Mouse (Mus musculus): Measurements from ENCODE around the gene Xrra1.
"Not testable (repeated sequence)": the region's sequence is repeated elsewhere in the genome, so short reads cannot be mapped to it uniquely, and the experiment has no call there.

Xrra1 gene

GRCm38 (mm10) chr7:99902918-99903665 lies 44.2 kb downstream of the Xrra1 start:
- DNase-seq: no peak

- no peak for DNase-seq
Measured at GRCm38 (mm10) chr7:99904421-99905005, 45.6 kb downstream of the Xrra1 start.

GRCm38 (mm10) chr7:99906346-99906745 lies 47.4 kb downstream of the Xrra1 start:
- no peak for DNase-seq

GRCm38 (mm10) chr7:99907463-99907862 lies 48.5 kb downstream of the Xrra1 start:
- DNase-seq: no peak

GRCm38 (mm10) chr7:99911038-99911437 lies 52.1 kb downstream of the Xrra1 start:
- no peak for DNase-seq

- no peak for DNase-seq
Measured at GRCm38 (mm10) chr7:99914316-99914715, 55.4 kb downstream of the Xrra1 start.

- DNase-seq: no peak
Measured at GRCm38 (mm10) chr7:99915511-99915910, 56.6 kb downstream of the Xrra1 start.

GRCm38 (mm10) chr7:99916741-99917319 lies 57.9 kb downstream of the Xrra1 start:
- DNase-seq: peak; percentile 62 to 81

GRCm38 (mm10) chr7:99917320-99917844 lies 58.5 kb downstream of the Xrra1 start:
- peak; percentile 72 to 84 for DNase-seq

GRCm38 (mm10) chr7:99919164-99919563 lies 60.2 kb downstream of the Xrra1 start:
- peak; percentile 23 to 41 for DNase-seq

GRCm38 (mm10) chr7:99919971-99920370 lies 61.1 kb downstream of the Xrra1 start:
- DNase-seq: no peak

GRCm38 (mm10) chr7:99920416-99920815 lies 61.5 kb downstream of the Xrra1 start:
- no peak for DNase-seq

GRCm38 (mm10) chr7:99926916-99927714 lies 68.2 kb downstream of the Xrra1 start:
- DNase-seq: peak; percentile 81 to 87

GRCm38 (mm10) chr7:99935758-99936157 lies 76.8 kb downstream of the Xrra1 start:
- peak; percentile 41 to 51 for DNase-seq

- DNase-seq: no peak
Measured at GRCm38 (mm10) chr7:99940669-99941068, 81.8 kb downstream of the Xrra1 start.

GRCm38 (mm10) chr7:99944520-99944919 lies 85.6 kb downstream of the Xrra1 start:
- DNase-seq: no peak

GRCm38 (mm10) chr7:99945012-99945411 lies 86.1 kb downstream of the Xrra1 start:
- not testable (repeated sequence) for DNase-seq

GRCm38 (mm10) chr7:99945939-99946338 lies 87.0 kb downstream of the Xrra1 start:
- DNase-seq: no peak

GRCm38 (mm10) chr7:99946356-99946755 lies 87.4 kb downstream of the Xrra1 start:
- DNase-seq: no peak

- peak; percentile 73 for DNase-seq
Measured at GRCm38 (mm10) chr7:99947329-99947728, 88.4 kb downstream of the Xrra1 start.

GRCm38 (mm10) chr7:99953442-99954098 lies 94.7 kb downstream of the Xrra1 start:
- no peak for DNase-seq

GRCm38 (mm10) chr7:99954212-99954611 lies 95.3 kb downstream of the Xrra1 start:
- DNase-seq: no peak
